Mouse (Mus musculus) hindbrain, embryonic 14.5 days (tissue): ENCODE data around the gene Tbc1d20. TPM values are rescaled to one million over a fixed set of nuclear protein-coding genes. Genes with fewer than 3 reads are reported as not detected.

Experiments used
- ATAC-seq: fragments of 200-750 bp; cut with Nextera tagmentation; 2 replicates; pipeline ENCODE4 v1.8.0; 2017; ENCODE audit warnings: moderate number of reproducible peaks, mild to moderate bottlenecking, moderate TSS enrichment, moderate library complexity; ENCODE audit not compliant: low FRiP score
- DNase-seq: peaks from one replicate; pipeline ENCODE4 v3.0.0-alpha.2; 2015; ENCODE audit warnings: low spot score
- H3K27ac ChIP-seq: fragments of 300-500 bp; sonication (generic); 2 replicates; pipeline ENCODE4 v1.5.1; 2014; ENCODE audit warnings: mild to moderate bottlenecking, moderate library complexity
- H3K27me3 ChIP-seq: fragments of 300-500 bp; sonication (generic); 2 replicates; pipeline ENCODE4 v1.6.1; 2014; ENCODE audit warnings: mild to moderate bottlenecking, low read length, mixed read lengths; ENCODE audit not compliant: control insufficient read depth, insufficient read depth
- H3K36me3 ChIP-seq: fragments of 300-500 bp; sonication (generic); replicated peaks from 2 replicates; pipeline ENCODE4 v1.6.1; 2014; ENCODE audit not compliant: control insufficient read depth, insufficient read depth
- H3K4me1 ChIP-seq: fragments of 300-500 bp; sonication (generic); replicated peaks from 2 replicates; pipeline ENCODE4 v1.6.1; 2014; ENCODE audit warnings: antibody characterized with exemption, low read length, mixed read lengths; ENCODE audit not compliant: control insufficient read depth, insufficient read depth
- H3K4me2 ChIP-seq: fragments of 300-500 bp; sonication (generic); replicated peaks from 2 replicates; pipeline ENCODE4 v1.6.1; 2014; ENCODE audit warnings: mild to moderate bottlenecking, moderate library complexity
- H3K4me3 ChIP-seq: fragments of 300-500 bp; sonication (generic); replicated peaks from 2 replicates; pipeline ENCODE4 v1.5.1; 2014; ENCODE audit warnings: mild to moderate bottlenecking, low read length
- H3K9ac ChIP-seq: fragments of 300-500 bp; sonication (generic); 2 replicates; pipeline ENCODE4 v1.6.1; 2014
- H3K9me3 ChIP-seq: fragments of 300-500 bp; sonication (generic); 2 replicates; pipeline ENCODE4 v1.6.1; 2016; ENCODE audit warnings: low read length; ENCODE audit not compliant: control insufficient read depth
- WGBS: fragments of 180-500 bp; shearing (Covaris S2); extraction: QIAGEN DNeasy Blood & Tissue Kit; methylation state at CpG from one replicate; pipeline ENCODE4 v1.1.7; 2014; 5-methylcytosine and 5-hydroxymethylcytosine counted together
- polyA plus RNA-seq: library from polyadenylated mRNA; unstranded; fragments of >200 nt; fragmentation: Nextera tagmentation; extraction: Ambion mirVana; gene quantifications from 2 replicates; pipeline ENCODE4 v1.2.1, GENCODE M21; 2014

The Tbc1d20 gene
- polyA plus RNA-seq, 1 experiment from 2014 or later: 31.4 TPM

- H3K4me3 ChIP-seq: no peak overlapping the region
- no peak for ATAC-seq
- no peaks in the 10 kb centered on the region for H3K27me3 ChIP-seq
- H3K9me3 ChIP-seq: no peaks in the 10 kb centered on the region
- no peaks in the 10 kb centered on the region for H3K36me3 ChIP-seq
- no peak overlapping the region for H3K27ac ChIP-seq
- no peak overlapping the region for H3K4me2 ChIP-seq
- 66% methylated on average over 7 of the region's 7 CpGs for WGBS
- H3K9ac ChIP-seq: no peak overlapping the region
- DNase-seq: no peak
- no peaks in the 10 kb centered on the region for H3K4me1 ChIP-seq
Observed at GRCm38 (mm10) chr2:152360271-152360775, 66.7 kb downstream of the Tbc1d20 start.

- H3K27ac ChIP-seq: no peak overlapping the region
- 88% methylated on average over 8 of the region's 8 CpGs for WGBS
- H3K9me3 ChIP-seq: no peaks in the 10 kb centered on the region
Observed at GRCm38 (mm10) chr2:152361193-152361592, 67.6 kb downstream of the Tbc1d20 start.

More at GRCm38 (mm10) chr2:152361193-152361592, 67.6 kb downstream of the Tbc1d20 start:
- ATAC-seq (no peak), DNase-seq (no peak)
- Histone ChIP-seq H3K36me3 (no peaks in the 10 kb centered on the region), H3K27me3 (no peaks in the 10 kb centered on the region), H3K4me2 (no peak overlapping the region), H3K4me3 (no peak overlapping the region), H3K4me1 (no peaks in the 10 kb centered on the region), H3K9ac (no peak overlapping the region)

Other genes starting within 250 kb of the Tbc1d20 start
- gene Scrt2, start 212.3 kb upstream of the Tbc1d20 start, polyA plus RNA-seq: 10.9 and 13.6 TPM in 2 replicates
- gene Srxn1, start 188.3 kb upstream of the Tbc1d20 start, polyA plus RNA-seq: 22.5 and 26.2 TPM in 2 replicates
- 1.6 and 2.3 TPM in 2 replicates for gene Tcf15, start 150.3 kb upstream of the Tbc1d20 start, polyA plus RNA-seq
- 104 and 150 TPM in 2 replicates for gene Csnk2a1, start 67.0 kb upstream of the Tbc1d20 start, polyA plus RNA-seq
- 93.7 and 95.3 TPM in 2 replicates for gene Rbck1, start 38.8 kb downstream of the Tbc1d20 start, polyA plus RNA-seq
- 0.95 and 1.0 TPM in 2 replicates for gene Trib3, start 50.2 kb downstream of the Tbc1d20 start, polyA plus RNA-seq
- 48.0 and 56.9 TPM in 2 replicates for gene Nrsn2, start 82.8 kb downstream of the Tbc1d20 start, polyA plus RNA-seq
- 18.8 and 19.5 TPM in 2 replicates for gene Sox12, start 104.2 kb downstream of the Tbc1d20 start, polyA plus RNA-seq
- gene Zcchc3, start 121.2 kb downstream of the Tbc1d20 start, polyA plus RNA-seq: 16.5 and 17.2 TPM in 2 replicates
- gene 6820408C15Rik, start 121.8 kb downstream of the Tbc1d20 start, polyA plus RNA-seq: 2.5 and 3.8 TPM in 2 replicates
- gene Defb23, start 170.8 kb downstream of the Tbc1d20 start, polyA plus RNA-seq: not detected in 2 replicates
- not detected in 2 replicates for gene Defb20, start 183.2 kb downstream of the Tbc1d20 start, polyA plus RNA-seq
- gene Defb22, start 196.3 kb downstream of the Tbc1d20 start, polyA plus RNA-seq: not detected in 2 replicates
- gene Defb26, start 217.9 kb downstream of the Tbc1d20 start, polyA plus RNA-seq: not detected in 2 replicates
- gene Defb28, start 224.4 kb downstream of the Tbc1d20 start, polyA plus RNA-seq: not detected in 2 replicates
- gene Defb29, start 246.3 kb downstream of the Tbc1d20 start, polyA plus RNA-seq: not detected in 2 replicates